Mouse (Mus musculus): ENCODE data around the gene Stx8.

Stx8 gene

GRCm38 (mm10) chr11:68223143-68223542 is 257.1 kb downstream of the Stx8 start:
- no peak for DNase-seq (ENCODE audit: low spot score in 2 of 2)

- no peak for DNase-seq (ENCODE audit: low spot score in 2 of 2)
Measured at GRCm38 (mm10) chr11:68226654-68227057, 260.7 kb downstream of the Stx8 start.

- no peak for DNase-seq (ENCODE audit: low spot score in 2 of 2)
Measured at GRCm38 (mm10) chr11:68227837-68228236, 261.8 kb downstream of the Stx8 start.

GRCm38 (mm10) chr11:68228941-68229665 is 263.1 kb downstream of the Stx8 start:
- no peak for DNase-seq (ENCODE audit: low spot score in 2 of 2)

GRCm38 (mm10) chr11:68231558-68231957 is 265.6 kb downstream of the Stx8 start:
- DNase-seq (ENCODE audit: low spot score in 2 of 2) = no peak

- no peak for DNase-seq (ENCODE audit: low spot score in 2 of 2)
Measured at GRCm38 (mm10) chr11:68233469-68233965, 267.5 kb downstream of the Stx8 start.

GRCm38 (mm10) chr11:68239756-68240155 is 273.8 kb downstream of the Stx8 start:
- no peak for DNase-seq (ENCODE audit: low spot score in 2 of 2)

- no peak for DNase-seq (ENCODE audit: low spot score in 2 of 2)
Measured at GRCm38 (mm10) chr11:68244254-68244991, 278.4 kb downstream of the Stx8 start.

- no peak for DNase-seq (ENCODE audit: low spot score in 2 of 2)
Measured at GRCm38 (mm10) chr11:68244992-68245261, 278.9 kb downstream of the Stx8 start.

- no peak for DNase-seq (ENCODE audit: low spot score in 2 of 2)
Measured at GRCm38 (mm10) chr11:68247897-68248296, 281.9 kb downstream of the Stx8 start.

GRCm38 (mm10) chr11:68250106-68250505 is 284.1 kb downstream of the Stx8 start:
- no peak for DNase-seq (ENCODE audit: low spot score in 2 of 2)

GRCm38 (mm10) chr11:68253531-68253930 is 287.5 kb downstream of the Stx8 start:
- DNase-seq (ENCODE audit: low spot score in 2 of 2) = no peak
